Mouse (Mus musculus): ENCODE data around the gene Ccdc185.

DNA sequence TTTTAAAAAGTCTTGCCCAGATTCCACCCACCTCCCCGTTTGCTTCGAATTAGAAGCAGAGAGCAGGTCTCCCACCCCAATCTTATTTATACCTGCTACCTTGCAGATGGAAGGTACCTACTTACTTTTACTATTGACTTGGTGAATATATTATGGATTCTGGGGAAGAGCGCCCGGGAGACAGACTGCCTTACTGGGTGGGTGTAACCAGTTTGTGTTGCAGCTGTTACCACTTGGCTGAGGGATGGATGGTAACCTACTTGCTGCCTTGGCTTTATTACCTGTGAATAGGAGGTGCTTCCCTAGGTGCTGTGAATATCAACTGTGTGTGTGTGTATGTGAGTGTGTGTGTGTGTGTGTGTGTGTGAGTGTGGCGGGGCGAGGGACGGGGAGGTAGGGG is 26.6 kb upstream of the Ccdc185 start:
- TF ChIP-seq CTCF (IDR thresholded peaks at IDR 0.05; ENCODE audit: borderline replicate concordance, extremely low read depth, insufficient read depth, insufficient read length) = no peak
- no peak for TF ChIP-seq POLR2A (IDR thresholded peaks at IDR 0.05; ENCODE audit: borderline replicate concordance, extremely low read depth, insufficient read depth, insufficient read length, poor library complexity, severe bottlenecking)
